Mouse (Mus musculus) forebrain, embryonic 13.5 days (tissue): ENCODE results near the gene Efl1. TPM values are rescaled to one million over a fixed set of nuclear protein-coding genes. Genes with fewer than 3 reads are reported as not detected.
A peak's percentile ranks its signal among the peaks of the same experiment; 100 is the strongest.

ENCODE experiments used
- ATAC-seq: fragments of 200-750 bp; cut with Nextera tagmentation; 2 replicates; pipeline ENCODE4 v1.8.0; 2017
- H3K27ac ChIP-seq: fragments of 300-500 bp; sonication (generic); 2 replicates; pipeline ENCODE4 v1.5.1; 2015; ENCODE audit warnings: inconsistent platforms, mild to moderate bottlenecking, moderate library complexity
- H3K27me3 ChIP-seq: fragments of 300-500 bp; sonication (generic); 2 replicates; pipeline ENCODE4 v1.6.1; 2015; ENCODE audit warnings: mild to moderate bottlenecking, inconsistent platforms
- H3K36me3 ChIP-seq: fragments of 300-500 bp; sonication (generic); 2 replicates; pipeline ENCODE4 v1.6.1; 2015; ENCODE audit warnings: mild to moderate bottlenecking, inconsistent platforms; ENCODE audit not compliant: poor library complexity, severe bottlenecking
- H3K4me1 ChIP-seq: fragments of 300-500 bp; sonication (generic); 2 replicates; pipeline ENCODE4 v1.6.1; 2015; ENCODE audit warnings: inconsistent platforms
- H3K4me2 ChIP-seq: fragments of 300-500 bp; sonication (generic); 2 replicates; pipeline ENCODE4 v1.6.1; 2015; ENCODE audit warnings: inconsistent platforms, mild to moderate bottlenecking, moderate library complexity
- H3K4me3 ChIP-seq: fragments of 300-500 bp; sonication (generic); 2 replicates; pipeline ENCODE4 v1.5.1; 2015; ENCODE audit warnings: mild to moderate bottlenecking, inconsistent platforms
- H3K9ac ChIP-seq: fragments of 300-500 bp; sonication (generic); 2 replicates; pipeline ENCODE4 v1.6.1; 2015; ENCODE audit warnings: mild to moderate bottlenecking, inconsistent platforms
- H3K9me3 ChIP-seq: fragments of 300-500 bp; sonication (generic); replicated peaks from 2 replicates; pipeline ENCODE4 v1.6.1; 2016; ENCODE audit warnings: inconsistent platforms
- WGBS: fragments of 180-500 bp; shearing (Covaris S2); methylation state at CpG from one replicate; pipeline ENCODE4 v1.1.7; 2015; 5-methylcytosine and 5-hydroxymethylcytosine counted together
- polyA plus RNA-seq: library from polyadenylated mRNA; unstranded; fragments of >200 nt; fragmentation: Nextera tagmentation; extraction: Ambion mirVana; gene quantifications from 2 replicates; pipeline ENCODE4 v1.2.1, GENCODE M21; 2015

The Efl1 gene
- polyA plus RNA-seq: 21.1 and 22.1 TPM in 2 replicates

DNA sequence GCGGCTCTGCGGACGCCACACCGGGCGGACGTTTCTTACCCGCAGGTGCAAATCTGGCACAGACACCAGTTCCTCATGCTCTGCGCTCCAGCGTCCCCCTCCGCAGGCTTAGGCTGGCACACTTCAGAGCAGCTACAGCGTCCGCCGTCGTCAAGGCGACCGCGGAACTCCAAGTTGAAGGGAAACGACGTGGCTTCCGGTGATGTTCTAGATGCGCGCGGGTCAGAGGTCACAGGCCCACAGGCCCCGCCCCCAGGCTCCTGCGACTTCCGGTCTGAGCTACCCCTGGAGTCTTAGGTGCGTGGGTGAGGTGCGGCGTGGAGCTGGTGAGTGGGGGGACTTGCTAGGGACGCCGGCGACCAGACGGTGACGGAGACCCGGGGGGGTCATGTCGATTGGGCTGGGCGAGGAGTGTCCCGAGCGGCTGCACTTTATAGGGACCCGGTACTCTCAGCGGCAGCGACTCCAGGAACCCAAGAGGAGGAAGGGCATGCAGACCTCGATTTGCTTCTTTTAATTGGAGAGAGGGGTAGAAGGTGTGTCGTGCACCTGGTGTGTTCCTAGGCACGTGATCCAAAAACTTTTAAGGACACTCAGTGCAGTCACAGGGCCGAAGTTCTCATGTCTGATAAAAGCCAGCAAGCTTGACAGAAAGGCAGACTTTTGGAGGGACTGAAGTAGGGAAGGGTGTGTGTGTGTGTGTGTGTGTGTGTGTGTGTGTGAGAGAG is at the start of gene Efl1, which contains the start of gene Saxo2:
TSS of gene Efl1 (plus strand) at position 262 of the 728 bp plus-strand sequence.
TSS of gene Saxo2 (minus strand) at position 176 of the 728 bp plus-strand sequence.
- Histone ChIP-seq H3K27ac (no peak within 1 kb of the TSS), H3K9ac (peak within 1 kb of the TSS; percentile 74), H3K36me3 (peaks cover 5% of the 10 kb centered on the region; the same call in 1 of the 2 replicates), H3K4me2 (peak within 1 kb of the TSS; percentile 71), H3K9me3 (no peaks in the 10 kb centered on the region), H3K4me3 (peak within 1 kb of the TSS; percentile 72), H3K4me1 (peaks cover 10% of the 10 kb centered on the region), H3K27me3 (no peaks in the 10 kb centered on the region)
- peak; percentile 99 for ATAC-seq
- under 1% methylated on average over 46 of the region's 46 CpGs for WGBS

DNA sequence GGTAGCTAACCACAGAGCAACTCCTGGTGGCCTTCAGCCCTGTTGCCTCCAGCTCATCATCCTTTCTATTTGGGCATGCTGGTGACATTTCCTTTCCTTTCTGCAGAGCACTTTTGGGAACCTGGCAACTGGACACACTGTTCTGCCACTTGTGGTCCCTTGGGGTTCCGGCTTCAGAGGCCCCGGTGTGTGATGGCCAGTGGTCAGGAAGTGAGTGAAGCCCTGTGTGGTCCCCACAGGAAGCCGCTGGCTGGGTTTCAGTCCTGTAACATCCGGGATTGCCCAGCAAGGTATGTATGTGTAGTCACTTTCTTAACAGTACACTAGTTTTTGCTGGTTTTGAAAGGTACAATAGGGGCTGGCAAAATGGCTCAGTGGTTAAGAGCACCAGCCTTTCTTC is 46.4 kb upstream of the Efl1 start:
- WGBS: 87% methylated on average over 4 of the region's 4 CpGs
- no peaks in the 10 kb centered on the region for H3K36me3 ChIP-seq
- no peak for ATAC-seq
- H3K4me2 ChIP-seq: no peak overlapping the region
- no peaks in the 10 kb centered on the region for H3K9me3 ChIP-seq
- no peaks in the 10 kb centered on the region for H3K4me1 ChIP-seq
- H3K27ac ChIP-seq: no peak overlapping the region
- no peak overlapping the region for H3K9ac ChIP-seq
- H3K4me3 ChIP-seq: no peak overlapping the region
- no peaks in the 10 kb centered on the region for H3K27me3 ChIP-seq

DNA sequence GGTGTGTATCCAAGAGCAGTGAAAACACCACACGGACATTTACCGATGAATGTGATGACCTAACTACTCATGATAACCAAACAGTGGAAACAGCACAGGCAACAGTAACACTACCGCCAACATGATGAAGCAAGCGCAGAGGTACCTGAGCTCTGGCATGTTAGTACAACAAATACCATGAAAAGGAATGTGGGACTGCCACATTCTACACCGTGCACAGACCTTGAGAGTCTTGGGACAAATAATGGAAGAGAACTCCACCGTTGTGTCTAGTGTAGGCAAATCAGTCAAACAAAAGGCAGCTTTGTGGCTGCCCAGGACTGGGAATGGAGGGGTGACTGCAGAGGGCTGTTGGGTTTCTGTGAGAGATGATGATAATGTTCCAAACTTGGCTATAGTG is 43.0 kb upstream of the Efl1 start:
- Histone ChIP-seq H3K9me3 (no peaks in the 10 kb centered on the region), H3K4me3 (no peak overlapping the region), H3K9ac (no peak overlapping the region), H3K36me3 (no peaks in the 10 kb centered on the region), H3K4me1 (no peaks in the 10 kb centered on the region), H3K27ac (no peak overlapping the region), H3K27me3 (no peaks in the 10 kb centered on the region), H3K4me2 (no peak overlapping the region)
- 83% methylated on average over 6 of the region's 6 CpGs for WGBS
- no peak for ATAC-seq

DNA sequence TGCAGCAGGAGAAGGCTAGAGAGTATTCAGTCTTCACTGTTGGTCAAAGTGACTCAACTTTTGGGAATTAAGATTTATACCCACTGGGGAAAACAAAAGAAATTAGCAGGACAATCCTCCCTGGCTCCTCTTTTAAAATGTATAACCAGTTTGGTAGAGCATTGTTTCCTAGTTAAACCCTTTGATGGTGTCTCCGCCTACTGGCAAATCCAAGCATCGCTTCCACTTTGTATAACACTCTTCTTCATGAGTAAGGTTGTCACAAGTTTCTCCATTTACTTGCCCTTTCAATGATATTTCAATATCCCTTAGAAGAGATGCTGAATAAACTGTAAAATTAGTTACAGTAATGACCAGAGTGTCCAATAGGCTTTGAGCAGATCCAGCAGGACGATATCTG is 38.8 kb upstream of the Efl1 start:
- H3K27me3 ChIP-seq: no peaks in the 10 kb centered on the region
- H3K36me3 ChIP-seq: no peaks in the 10 kb centered on the region
- H3K4me3 ChIP-seq: no peak overlapping the region
- ATAC-seq: no peak
- no peak overlapping the region for H3K27ac ChIP-seq
- 65% methylated on average over 3 of the region's 3 CpGs for WGBS
- no peak overlapping the region for H3K9ac ChIP-seq
- no peaks in the 10 kb centered on the region for H3K4me1 ChIP-seq
- H3K9me3 ChIP-seq: no peaks in the 10 kb centered on the region
- no peak overlapping the region for H3K4me2 ChIP-seq

DNA sequence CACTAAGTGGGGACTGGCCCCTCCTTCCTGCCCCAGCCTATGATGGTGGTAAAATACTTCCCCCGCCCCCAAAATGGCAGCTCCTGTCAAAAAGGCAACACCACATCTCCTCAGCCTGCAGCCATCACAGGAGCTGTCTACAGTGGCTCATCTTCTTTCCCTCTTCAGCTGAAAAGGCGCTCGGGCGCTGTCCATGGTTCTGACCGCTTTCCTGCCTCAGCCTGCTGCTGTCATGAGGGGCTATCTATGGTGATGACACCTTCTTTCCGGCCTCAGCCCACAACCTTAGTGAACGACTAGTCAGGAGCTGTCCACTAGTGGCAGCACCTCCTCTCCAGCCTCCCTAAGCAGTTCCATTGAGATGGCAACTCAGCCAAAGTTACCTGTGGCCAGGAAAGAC is 23.1 kb upstream of the Efl1 start:
- ATAC-seq: no peak
- H3K9ac ChIP-seq: no peak overlapping the region
- no peak overlapping the region for H3K4me2 ChIP-seq
- no peaks in the 10 kb centered on the region for H3K36me3 ChIP-seq
- no peaks in the 10 kb centered on the region for H3K27me3 ChIP-seq
- H3K4me1 ChIP-seq: no peaks in the 10 kb centered on the region
- H3K27ac ChIP-seq: no peak overlapping the region
- H3K4me3 ChIP-seq: no peak overlapping the region
- H3K9me3 ChIP-seq: no peaks in the 10 kb centered on the region
- 28% methylated on average over 7 of the region's 7 CpGs for WGBS

DNA sequence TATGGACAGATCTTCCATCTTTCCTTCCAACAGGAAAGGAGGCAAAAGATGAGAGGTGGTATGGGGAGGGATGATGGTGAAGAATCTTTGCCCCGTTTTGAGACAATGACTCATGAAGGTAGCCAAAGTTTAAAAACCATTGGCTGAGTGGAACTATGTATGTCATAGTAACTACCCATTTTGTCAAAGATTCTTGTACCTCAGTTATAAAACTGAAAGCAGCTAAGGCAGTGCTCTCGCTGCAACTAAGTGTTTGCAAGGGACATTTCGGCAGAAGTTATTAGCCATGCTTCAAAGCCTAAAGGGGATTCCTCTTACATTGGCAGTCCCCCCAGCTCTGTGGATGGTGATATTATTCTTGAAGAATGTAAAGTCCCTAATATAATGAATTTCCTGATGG is 1.2 kb upstream of the Efl1 start:
- WGBS: 87% methylated on average over 3 of the region's 3 CpGs
- Histone ChIP-seq H3K27ac (no peak overlapping the region), H3K4me3 (no peak overlapping the region), H3K27me3 (no peaks in the 10 kb centered on the region), H3K9ac (no peak overlapping the region), H3K36me3 (peaks cover 3% of the 10 kb centered on the region; the same call in 1 of the 2 replicates), H3K9me3 (no peaks in the 10 kb centered on the region), H3K4me1 (peaks cover 10% of the 10 kb centered on the region), H3K4me2 (no peak overlapping the region)
- ATAC-seq: no peak

DNA sequence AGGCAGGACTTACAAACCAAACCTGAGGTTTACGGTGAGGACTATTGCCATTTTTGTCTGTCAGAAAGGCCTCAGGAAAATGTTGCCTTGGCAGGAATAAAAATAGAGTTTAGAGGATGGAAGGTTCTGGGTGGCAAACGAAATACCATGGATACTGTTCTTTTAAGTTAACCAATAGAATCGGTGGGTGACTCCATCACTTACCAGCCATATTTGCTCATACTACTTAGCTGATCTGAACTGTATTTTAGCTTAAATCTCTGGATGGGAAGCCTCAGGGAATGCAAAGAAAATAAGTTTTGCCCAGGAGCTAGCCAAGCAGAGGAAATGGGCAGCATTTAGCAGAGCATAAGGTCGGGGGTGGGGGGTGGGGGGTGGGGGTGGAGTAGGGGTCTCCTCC is 505 bp upstream of the Efl1 start:
- Histone ChIP-seq H3K27ac (no peak overlapping the region), H3K36me3 (peaks cover 5% of the 10 kb centered on the region; the same call in 1 of the 2 replicates), H3K4me1 (peaks cover 10% of the 10 kb centered on the region), H3K9me3 (no peaks in the 10 kb centered on the region), H3K4me2 (peak overlapping the region; percentile 71), H3K4me3 (peak overlapping the region; percentile 72), H3K27me3 (no peaks in the 10 kb centered on the region), H3K9ac (peak overlapping the region; percentile 74)
- ATAC-seq: no peak
- 33% methylated on average over 4 of the region's 4 CpGs for WGBS

DNA sequence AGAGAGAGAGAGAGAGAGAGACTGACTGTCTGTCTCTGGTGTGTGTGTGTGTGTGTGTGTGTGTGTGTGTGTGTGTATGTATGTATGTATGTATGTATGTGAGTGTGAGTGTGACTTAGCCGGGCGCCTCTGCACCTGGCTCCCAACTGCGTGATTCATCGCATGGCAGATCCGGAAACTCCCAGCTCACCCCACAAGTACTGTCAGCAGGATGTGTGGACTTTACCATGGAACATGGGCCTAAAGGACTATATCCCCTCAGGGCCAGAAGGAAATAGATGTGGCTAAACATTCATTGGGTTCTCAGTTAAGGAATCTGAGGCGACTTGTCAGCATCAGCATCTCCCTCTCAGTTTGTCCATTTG is 649 bp downstream of the Efl1 start:
- Histone ChIP-seq H3K27ac (no peak overlapping the region), H3K9me3 (no peaks in the 10 kb centered on the region), H3K9ac (peak overlapping the region; percentile 74), H3K36me3 (peaks cover 5% of the 10 kb centered on the region; the same call in 1 of the 2 replicates), H3K4me3 (peak overlapping the region; percentile 72), H3K4me2 (peak overlapping the region; percentile 71), H3K27me3 (no peaks in the 10 kb centered on the region), H3K4me1 (peaks cover 10% of the 10 kb centered on the region)
- WGBS: 15% methylated on average over 6 of the region's 6 CpGs
- no peak for ATAC-seq

DNA sequence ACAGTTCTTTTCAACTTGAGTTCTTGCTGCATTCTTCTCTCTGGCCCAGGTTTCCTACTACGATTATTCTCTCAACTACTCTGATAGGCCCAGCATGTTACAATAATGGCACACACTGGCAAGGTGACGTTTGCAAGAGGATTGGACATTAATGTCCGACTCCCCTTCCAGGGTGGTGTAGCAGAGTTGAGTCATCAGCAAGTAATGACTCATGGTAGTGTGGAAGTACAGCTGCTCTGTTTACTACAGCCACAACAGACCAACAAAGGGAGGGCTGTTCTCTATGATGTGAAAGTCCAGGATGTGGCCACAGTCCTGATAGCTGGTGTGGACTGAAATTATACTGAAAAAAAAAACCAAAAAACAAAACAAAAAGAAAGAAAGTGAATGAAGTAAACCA is 16.2 kb downstream of the Efl1 start:
- H3K9me3 ChIP-seq: no peaks in the 10 kb centered on the region
- H3K4me3 ChIP-seq: no peak overlapping the region
- 94% methylated on average over 3 of the region's 3 CpGs for WGBS
- no peaks in the 10 kb centered on the region for H3K4me1 ChIP-seq
- H3K27ac ChIP-seq: no peak overlapping the region
- no peaks in the 10 kb centered on the region for H3K27me3 ChIP-seq
- no peak overlapping the region for H3K9ac ChIP-seq
- no peak for ATAC-seq
- H3K4me2 ChIP-seq: no peak overlapping the region
- peaks cover 48% of the 10 kb centered on the region for H3K36me3 ChIP-seq

DNA sequence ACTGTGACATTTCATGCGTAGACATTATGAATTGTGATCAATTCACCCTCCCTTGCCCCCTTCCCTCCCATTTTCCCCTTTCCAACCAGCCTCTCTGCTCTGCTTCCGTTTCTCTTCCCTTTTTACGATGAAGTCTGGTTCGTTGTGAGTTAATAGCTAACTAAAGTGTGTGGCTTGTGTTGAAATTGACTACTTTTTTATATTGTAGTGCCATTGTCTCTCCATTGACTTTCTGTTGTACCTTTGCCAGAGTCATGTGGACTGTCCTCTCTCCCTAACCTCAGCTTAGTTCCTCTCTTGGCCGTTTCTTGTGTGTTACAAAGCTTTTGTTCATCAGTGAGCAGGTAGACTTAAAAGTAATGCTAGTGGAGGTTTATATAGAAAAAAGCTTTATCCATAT is 27.6 kb downstream of the Efl1 start:
- Histone ChIP-seq H3K27ac (no peak overlapping the region), H3K4me1 (no peaks in the 10 kb centered on the region), H3K27me3 (no peaks in the 10 kb centered on the region), H3K9me3 (no peaks in the 10 kb centered on the region), H3K4me2 (no peak overlapping the region), H3K36me3 (peaks cover 40% of the 10 kb centered on the region), H3K4me3 (no peak overlapping the region), H3K9ac (no peak overlapping the region)
- WGBS: 86% methylated on average over 5 of the region's 5 CpGs
- no peak for ATAC-seq

DNA sequence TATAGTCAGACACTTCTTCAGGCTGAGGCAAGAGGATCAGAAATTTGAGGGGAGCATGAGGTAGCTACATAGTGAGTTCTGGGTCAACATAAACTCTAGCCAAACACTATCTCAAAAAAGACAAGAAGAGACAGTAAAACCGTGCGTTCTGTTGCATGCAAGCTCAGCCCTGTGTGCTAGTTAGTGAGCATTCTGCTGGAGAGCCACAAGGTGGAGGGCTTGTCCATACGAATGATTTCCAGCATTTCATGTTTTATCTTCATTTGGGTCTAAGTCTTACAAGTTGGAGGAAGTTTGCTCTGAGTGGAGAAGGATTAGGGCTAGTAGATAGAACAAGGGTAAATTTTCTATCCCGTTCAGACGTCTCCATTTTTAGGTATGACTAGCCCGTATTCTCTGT is 28.4 kb downstream of the Efl1 start:
- Histone ChIP-seq H3K9ac (no peak overlapping the region), H3K4me3 (no peak overlapping the region), H3K4me2 (no peak overlapping the region), H3K36me3 (peaks cover 34% of the 10 kb centered on the region), H3K9me3 (no peaks in the 10 kb centered on the region), H3K27ac (no peak overlapping the region), H3K27me3 (no peaks in the 10 kb centered on the region), H3K4me1 (no peaks in the 10 kb centered on the region)
- 92% methylated on average over 6 of the region's 6 CpGs for WGBS
- ATAC-seq: no peak

DNA sequence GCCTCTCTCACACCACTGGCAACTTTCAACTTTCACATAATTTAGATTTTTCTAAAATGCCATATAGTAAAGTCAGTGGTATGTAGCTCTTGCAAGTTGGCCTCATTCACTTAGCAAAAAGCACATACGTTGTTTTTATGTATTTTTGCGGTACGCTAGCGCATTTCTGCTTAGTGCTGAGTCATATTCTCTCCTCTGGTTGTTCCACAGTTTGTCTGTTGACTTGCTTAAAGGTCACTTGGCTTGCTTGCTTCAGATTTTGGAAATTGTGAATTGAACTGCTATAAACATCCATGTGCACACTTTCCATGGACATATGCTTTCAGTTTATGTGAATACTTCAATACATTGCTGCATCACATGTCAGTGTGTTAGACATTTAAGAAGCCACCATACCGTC is 31.5 kb downstream of the Efl1 start:
- no peak overlapping the region for H3K27ac ChIP-seq
- H3K9me3 ChIP-seq: no peaks in the 10 kb centered on the region
- H3K9ac ChIP-seq: no peak overlapping the region
- 95% methylated on average over 5 of the region's 5 CpGs for WGBS
- H3K36me3 ChIP-seq: peaks cover 30% of the 10 kb centered on the region
- H3K4me3 ChIP-seq: no peak overlapping the region
- no peak for ATAC-seq
- no peaks in the 10 kb centered on the region for H3K4me1 ChIP-seq
- H3K4me2 ChIP-seq: no peak overlapping the region
- no peaks in the 10 kb centered on the region for H3K27me3 ChIP-seq

DNA sequence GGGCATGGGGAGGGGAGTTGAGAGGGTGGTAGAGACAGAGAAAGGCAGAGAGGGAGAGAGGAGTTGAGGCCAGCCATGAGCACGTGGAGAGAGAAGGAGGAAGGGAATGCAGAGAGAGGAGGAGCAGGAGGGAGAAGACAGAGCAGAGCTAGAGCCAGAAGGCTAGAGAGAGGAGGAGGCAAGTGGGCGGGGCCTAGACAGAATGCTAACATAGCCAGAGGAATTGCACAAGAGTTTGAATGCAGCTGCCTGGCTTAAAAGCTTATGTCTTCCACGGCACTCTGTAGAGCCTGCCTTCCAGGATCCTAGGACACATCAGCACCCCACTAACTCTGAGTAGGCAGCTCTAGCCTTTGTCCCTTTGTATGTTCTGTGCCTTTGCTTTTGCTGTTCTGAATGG is 40.3 kb downstream of the Efl1 start:
- peaks cover 41% of the 10 kb centered on the region for H3K36me3 ChIP-seq
- WGBS: 58% methylated on average over 3 of the region's 3 CpGs
- H3K4me2 ChIP-seq: no peak overlapping the region
- no peaks in the 10 kb centered on the region for H3K9me3 ChIP-seq
- peak; percentile 58; the same call in 1 of the 2 replicates for ATAC-seq
- no peak overlapping the region for H3K27ac ChIP-seq
- no peaks in the 10 kb centered on the region for H3K4me1 ChIP-seq
- no peak overlapping the region for H3K4me3 ChIP-seq
- no peaks in the 10 kb centered on the region for H3K27me3 ChIP-seq
- H3K9ac ChIP-seq: no peak overlapping the region
